Mouse (Mus musculus) urinary bladder, postnatal 25 days (tissue): ENCODE data around the gene Usp40.
"Not testable (repeated sequence)": the region's sequence is repeated elsewhere in the genome, so short reads cannot be mapped to it uniquely, and the experiment has no call there.

Experiments
- DNase-seq: peaks from one replicate; pipeline ENCODE4 v3.0.0; 2022; ENCODE audit warnings: low spot score

The Usp40 gene

DNA sequence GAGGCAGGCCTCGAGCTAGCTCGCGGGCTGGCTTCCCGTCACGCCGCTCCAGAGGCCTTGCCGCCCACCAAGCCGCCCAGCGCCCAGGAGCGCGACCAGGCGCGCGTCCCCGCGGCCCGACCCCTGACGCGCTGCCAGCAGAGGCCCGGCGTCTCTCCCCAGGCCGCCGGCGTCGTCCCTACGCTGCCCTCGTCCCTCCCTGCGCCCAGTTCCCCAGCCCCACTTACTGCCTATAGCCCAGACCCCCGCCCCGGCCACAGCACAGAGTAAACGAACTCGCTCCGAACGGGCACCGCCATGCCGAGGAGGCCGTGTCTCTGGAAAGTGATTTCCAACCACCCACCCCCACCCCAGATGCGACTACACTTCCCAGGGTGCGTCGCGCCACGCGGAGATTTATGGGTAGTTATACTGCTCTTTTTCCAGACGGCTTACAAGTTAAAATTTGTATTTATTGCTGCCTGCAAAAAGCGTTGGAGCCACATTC, at the start of gene Usp40:
Gene Usp40 (minus strand): TSS at position 341 of the 487 bp plus-strand sequence.
- DNase-seq, result peak; percentile 71

DNA sequence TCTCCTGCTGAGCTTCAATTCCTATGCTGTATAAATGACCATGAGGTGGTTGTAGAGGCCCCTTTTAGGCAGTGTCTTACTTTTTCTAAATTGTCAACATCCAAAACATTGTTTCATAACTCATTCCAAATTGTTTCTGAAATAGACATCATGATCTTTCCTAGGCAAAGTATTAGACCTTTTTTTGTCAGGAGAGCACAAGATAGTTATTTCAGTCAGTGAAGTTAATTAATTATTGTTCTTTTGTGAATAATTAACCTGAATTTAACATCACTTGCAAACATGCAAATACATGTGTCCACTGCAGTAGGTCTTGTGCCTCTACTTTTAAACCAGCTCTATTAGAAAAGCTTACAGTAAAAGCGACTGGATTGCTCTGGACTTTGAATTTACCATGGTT, 46.7 kb upstream of the Usp40 start, which contains the start of gene Ugt1a10:
Gene Ugt1a10 (plus strand): TSS at position 301 of the 400 bp plus-strand sequence.
- DNase-seq, result no peak

DNA sequence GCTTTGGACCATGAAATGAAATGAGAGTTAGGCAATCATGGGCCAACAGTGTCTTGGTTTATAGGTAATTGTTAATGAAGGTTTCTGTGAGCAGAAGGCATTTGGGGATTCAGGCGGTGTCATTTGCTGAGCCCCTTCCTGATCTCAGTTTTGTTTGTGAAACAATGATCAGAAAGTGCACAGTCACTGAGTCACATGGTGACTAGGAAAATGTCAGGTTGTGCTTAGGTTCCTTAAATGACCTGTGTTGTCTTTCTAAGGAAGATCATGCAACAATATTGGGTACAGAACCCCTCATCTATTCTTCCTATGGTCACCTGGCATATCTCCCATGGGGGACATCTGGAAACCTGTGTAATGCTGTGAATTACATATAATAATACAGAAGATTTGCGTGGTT, 39.1 kb upstream of the Usp40 start:
- DNase-seq, result not testable (repeated sequence)

DNA sequence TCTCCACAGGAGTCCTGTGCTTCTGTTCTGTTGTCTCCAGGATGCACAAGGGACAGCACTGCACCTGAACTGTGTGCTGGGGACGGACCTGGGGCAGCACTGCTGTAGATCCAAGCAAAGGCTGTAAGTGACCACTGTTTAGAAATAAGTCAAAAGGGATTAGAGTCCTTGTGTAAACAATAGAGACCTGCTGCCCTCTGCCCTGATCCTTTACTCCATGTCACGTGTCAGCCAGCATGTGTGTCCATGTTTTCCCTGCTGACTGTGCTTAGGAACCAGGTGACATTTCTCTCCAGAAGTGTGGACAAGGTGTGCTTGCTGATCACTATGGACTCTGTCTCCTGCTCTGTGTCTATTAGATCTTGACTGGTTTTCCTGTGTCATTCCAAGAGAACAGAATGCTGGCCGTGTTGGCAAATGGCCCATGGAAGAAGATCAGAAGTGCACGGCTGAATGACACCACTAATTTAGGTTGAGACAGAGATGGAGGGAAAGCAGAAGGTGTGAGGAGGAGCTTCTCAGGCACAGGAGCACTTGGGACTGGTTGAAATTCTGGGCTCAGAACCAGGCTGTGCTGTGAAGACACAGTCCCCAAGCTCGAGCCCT, 36.6 kb upstream of the Usp40 start:
- DNase-seq, result not testable (repeated sequence)

DNA sequence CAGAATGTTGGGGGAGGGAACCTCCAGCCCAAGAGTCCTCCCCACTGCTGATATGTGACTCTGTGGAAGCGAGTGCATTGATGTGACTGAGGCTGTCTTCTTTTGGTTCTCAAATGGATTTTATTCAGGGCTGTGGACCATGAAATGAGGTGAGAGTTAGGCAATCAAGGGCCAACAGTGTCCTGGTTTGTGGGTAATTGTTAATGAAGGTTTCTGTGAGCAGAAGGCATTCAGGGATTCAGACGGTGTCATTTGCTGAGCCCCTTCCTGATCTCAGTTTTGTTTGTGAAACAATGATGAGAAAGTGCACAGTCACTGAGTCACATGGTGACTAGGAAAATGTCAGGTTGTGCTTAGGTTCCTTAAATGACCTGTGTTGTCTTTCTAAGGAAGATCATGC, 34.7 kb upstream of the Usp40 start:
- DNase-seq, result not testable (repeated sequence)

DNA sequence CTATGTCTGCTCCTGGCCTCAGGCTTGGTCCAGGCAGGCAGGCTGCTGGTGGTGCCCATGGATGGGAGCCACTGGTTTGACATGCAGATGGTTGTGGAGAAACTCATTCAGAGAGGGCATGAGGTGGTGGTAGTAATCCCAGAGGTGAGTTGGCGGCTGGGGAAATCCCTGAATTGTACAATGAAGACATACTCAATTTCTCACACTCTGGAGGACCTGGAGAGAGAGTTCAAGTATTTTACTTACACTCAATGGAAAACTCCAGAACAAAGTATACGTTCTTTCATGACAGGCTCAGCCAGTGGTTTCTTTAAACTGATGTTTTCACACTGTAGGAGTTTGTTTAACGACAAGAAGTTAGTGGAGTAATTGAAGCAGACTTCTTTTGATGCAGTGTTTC, 16.9 kb upstream of the Usp40 start:
- not testable (repeated sequence) for DNase-seq

DNA sequence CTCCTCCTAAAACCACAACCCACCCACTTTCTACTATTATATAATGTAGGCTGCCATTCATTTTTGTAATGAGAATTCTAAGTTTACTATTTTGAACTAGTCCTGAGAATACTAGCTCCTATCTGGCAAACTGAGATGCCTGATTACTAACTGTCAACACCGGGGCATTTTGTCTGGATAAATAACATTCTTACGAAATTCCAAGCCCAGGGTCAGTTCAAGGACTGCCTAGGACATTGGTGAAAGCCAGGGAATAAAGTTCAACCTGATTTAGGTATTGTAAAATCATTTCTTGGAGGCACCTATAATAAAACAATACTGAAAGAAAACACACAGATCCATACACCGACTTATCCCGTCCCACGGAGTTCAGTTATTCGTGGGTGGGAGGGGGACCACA, 7.0 kb upstream of the Usp40 start:
- no peak for DNase-seq

DNA sequence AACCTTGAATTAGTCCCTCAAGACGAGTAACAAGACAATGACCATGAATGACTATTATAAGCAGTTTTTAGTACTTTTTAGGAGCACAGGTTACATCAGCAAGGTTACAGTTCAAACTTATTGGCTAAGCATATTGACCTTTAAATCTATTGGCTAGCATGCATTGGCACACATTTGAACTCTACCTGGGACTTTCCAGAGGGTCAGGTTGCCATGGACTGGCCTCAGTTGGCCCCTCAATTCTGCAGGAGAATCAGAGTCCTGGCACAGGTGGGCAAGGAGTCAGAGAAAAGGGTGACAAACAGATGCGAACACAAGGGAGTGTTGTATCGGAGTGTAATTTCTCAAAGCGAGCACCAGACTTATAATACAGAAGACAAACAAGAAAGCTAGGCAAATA, 6.3 kb upstream of the Usp40 start:
- no peak for DNase-seq

DNA sequence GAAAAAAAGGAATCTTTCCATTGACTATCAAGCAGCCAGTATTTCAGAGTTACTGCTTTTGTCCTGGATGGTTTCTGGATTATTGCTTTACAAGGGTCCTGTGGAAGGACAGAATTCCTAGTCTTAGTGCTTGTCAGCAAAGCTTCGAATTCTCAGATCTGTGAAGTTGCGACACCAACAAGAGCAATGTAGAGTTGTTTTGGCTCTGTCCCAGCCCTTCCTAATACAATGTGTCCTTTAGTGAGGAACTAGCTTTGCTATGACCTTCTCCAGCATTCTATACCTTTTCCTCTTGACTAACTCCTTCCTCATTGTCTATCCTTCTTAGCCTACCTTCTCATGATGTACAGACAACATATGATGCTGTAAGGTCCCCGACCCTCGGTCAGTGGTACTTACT, 5.8 kb upstream of the Usp40 start:
- no peak for DNase-seq

DNA sequence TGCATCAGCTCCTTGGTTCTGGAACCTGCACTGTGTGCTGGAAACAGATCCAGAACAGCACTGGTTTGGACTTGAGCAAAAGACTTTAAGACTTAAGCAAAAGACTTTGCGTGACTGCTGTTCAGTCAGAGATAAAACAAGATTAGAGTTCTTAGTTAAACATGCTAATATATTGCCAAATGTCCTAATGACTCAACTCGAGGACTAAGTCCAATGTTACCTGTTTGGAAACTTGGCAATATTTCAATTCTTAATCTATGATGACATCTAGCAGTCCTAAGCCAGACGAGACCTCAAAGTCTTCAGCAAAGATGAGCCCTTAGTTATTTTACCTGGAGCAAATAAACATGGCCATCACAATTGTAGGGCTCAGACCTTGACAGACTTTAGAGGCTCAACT, 5.4 kb upstream of the Usp40 start:
- DNase-seq, result no peak

DNA sequence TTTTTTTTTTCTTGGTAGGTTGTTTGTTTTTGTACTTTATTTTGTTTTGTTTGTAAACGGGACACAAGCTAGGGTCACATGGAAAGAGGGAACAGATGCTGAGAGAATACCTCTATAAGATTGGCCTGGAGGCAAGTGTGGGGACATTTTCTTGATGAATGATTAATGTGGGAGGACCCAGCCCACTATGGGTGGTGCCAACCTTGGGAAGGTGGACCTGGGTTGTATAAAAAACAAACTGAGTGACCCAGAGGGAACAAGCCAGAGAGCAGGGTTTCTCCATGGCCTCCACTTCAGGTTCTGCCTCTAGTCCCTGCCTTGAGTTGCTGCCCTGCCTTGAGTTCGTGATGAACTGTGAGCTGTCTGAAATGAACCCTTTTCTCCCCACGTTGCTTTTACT, 1.2 kb upstream of the Usp40 start:
- DNase-seq, result no peak

DNA sequence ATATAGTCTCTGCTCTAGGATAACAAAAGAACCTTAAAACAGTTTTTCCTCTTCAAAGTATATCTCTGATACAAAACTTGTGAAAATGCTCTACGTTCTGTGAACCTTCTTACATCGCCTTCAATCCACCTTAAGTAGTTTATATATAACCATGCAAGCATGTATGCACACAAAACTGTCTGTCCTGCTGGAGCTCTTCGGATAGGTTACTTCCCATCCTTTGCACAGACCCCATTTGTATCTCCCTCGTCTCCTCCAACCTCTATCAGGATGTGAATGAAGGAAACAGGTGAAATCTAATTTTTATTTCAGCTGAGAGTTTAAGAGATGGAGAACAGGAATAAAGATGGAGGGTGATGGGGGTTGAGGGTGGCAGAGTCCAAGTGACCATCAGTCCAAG, 384 bp upstream of the Usp40 start:
- DNase-seq, result no peak

DNA sequence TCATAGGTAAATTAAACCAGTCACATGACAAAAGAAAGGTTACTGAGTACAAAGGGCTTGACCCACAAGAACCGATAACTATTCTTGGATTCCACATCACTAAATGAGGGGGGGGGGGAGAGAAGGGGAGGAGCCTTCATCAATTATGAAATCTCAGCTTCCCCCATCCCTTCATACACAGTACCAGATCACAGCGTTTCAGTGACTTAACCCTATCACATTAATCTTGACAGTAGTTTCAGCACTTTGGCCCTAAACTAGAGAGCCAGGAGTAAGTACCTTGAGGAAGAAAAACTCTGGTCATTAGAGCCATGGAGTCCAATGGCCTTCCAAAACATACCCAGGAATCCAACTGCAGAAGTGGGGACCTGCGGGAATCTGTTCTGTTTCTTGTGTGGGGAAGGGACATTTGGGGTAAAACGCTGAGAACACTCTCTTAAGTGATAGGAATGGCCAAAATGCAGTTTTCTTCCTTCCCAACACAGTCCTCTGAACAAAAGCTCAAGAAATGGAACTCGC, 600 bp downstream of the Usp40 start:
- DNase-seq, result no peak

DNA sequence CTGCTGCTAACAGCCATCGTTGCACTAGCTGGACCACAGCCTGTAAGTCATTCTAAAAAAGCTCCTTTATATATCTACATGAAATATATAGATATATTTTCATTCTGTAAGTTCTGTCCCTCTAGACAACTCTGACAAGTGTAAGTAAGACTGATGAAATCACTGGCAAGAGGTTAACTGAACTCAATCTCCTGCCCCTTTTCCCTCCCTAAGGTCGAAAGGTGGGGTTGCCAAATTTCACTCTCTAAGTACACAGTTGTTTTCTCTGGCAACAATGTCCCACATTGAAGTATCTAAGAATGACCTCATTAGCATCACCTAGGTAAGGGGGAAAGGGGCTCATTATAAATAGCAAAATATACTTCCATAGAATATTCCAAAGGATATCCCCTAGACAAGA, 15.6 kb downstream of the Usp40 start:
- no peak for DNase-seq

DNA sequence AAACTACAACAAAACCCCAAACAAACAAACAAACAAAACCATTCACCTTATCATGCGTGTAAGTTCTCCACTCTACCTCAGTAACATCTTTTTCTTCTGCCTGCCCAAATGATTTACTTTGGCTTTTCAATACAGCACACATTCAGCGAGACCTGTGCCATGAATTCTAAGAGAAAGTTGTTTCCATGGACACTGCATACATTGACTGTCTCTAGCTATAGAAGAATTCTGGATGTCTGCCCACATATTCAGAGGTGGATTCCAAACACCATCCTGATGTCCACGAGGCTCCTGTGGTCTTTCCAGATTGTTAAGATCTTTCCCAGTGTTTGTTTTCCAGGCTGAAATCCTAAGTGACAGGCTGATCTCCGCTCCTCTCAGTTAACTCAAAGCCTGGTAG, 26.1 kb downstream of the Usp40 start:
- no peak for DNase-seq

DNA sequence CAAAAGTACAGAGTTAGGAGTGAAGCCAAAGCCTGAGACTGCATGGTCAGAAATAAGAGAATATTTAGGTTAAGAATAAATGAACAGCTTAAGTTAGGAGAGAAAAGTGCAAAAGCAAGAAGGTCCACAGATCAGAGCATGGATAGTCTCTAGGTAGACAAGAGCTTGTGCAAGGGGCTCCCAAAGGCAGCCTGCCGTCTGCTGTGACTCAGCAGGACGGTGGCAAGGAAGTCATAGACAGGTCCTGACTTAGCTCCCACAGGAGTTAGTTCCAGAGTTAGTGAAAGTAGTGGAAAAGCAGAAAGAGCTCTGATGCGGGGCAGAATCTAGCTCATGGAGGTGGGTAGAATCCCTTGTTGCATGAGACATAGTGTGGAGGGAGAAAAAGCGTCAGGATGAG, 38.0 kb downstream of the Usp40 start:
- no peak for DNase-seq

DNA sequence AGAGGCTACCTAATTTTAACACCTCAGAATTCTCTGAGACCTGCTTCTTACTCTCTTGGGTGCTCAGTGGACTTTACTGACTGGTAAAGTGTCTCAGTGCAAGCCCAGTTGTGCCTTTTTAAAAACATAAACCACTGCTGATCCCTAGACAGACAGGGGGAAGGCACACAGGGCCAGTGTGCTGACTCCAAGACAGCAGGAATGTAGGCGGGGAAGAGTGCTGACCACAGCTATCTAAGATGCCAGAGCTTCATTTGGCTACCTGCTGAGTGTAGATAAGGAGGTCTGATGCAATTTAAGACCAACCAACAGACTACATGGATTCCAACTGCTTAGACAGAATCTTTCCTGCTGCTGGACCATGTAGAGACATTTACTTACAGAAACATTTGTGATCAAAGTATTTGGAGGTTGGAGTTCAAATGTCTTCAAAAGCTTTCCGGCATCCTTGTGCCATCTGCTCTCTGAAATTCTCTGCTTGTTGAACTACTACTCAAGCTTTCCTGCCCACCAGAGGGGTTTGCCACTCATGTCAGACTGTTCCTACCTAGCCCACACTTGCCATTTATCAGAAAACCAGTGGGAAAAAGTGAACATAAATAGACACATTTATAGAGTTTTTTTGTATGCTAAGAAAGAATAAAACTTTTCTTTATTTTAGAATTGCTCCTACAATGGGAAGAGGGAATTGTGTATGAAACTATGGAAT, 46.7 kb downstream of the Usp40 start:
- DNase-seq, result no peak

DNA sequence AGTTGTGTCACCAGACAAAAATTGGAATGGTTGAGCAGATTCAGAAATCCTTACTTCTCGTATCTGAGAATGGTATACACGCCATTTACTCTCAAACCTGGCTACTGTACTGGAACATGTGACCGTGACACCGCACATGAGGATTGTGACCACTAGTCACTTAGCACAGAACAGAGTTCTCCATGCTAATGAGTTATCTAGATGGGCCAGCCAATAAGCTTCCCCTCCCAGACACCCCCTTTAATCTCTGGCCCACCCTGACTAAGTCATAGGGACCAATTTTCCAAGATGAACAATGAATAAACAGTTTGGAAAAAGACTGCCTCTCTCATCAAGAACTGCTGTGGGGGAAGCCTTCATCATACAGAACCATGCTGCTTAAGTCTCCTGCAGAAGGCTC, 47.6 kb downstream of the Usp40 start:
- no peak for DNase-seq

DNA sequence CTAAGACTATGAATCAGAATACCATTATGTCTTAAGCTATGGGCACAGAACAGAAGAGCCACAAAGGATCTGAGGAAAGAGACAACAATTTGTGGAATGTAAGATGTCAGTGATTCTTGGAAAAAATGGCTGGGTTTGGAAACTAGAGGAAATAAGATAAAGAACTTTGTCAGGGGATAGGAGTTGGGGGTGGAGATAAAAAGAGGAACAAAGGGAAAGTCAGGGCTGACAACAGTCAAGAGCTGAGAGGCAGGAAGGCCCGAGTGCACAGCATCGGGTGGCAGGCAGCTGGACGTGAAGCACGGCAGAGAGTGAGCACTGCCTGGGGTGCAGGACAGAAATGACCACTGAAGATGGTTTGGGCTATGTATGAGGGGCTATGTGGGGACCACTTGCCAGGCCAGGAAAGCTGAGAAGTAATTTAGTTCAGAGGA, 48.3 kb downstream of the Usp40 start:
- no peak for DNase-seq

DNA sequence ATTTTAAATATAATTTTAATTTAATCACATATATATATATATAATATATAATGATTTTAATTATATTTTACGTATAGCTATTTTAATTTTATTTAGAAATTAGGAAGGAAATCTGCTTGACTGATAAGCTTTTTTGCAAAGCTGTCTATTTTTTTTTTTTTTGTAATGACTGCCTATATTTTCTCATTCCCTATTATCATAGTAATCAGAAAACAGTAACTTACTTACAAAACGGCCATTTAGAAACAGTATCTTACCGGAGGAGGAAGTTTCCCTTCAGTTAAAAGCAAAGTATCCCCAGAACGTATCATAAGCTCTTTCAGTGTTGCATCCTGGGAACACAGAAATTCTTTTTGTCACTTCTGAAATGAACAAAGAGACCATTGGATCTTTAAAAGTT, 48.8 kb downstream of the Usp40 start:
- no peak for DNase-seq

DNA sequence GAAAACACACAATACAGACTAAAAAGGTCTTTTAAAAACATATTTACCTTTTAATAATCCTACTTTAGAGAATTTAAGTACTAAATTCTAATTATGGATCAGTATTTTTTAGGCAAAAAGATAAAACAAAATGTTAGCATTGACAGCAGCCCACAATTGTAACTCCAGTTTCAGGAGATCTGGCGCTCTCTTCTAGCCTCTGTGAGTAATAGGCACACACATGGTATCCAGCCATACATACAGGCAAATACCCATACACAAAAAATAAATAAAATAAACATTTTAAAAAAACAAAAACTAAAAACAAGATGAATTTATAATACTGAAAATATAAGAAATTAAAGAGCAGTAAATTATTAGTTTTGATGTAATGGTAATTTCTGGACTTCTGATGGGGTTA, 49.4 kb downstream of the Usp40 start:
- DNase-seq, result no peak

DNA sequence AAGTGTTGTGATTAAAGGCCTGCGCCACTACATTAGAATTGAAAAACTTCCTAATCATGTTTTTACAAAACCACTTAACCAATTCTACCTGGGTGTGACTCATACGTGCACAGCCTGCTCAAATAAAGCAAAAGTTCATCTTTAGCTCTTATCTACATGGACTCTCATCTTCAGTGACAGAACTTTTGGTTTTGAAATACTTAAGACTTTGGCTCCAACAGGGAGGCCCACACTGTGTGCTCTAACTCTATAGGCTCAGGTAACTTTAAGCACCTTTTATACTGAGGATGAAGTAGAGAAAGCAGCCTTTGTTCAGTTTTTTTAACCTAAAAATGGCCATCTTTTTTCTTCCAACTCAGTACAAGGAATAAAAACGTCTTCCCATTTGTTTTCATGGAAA, 55.3 kb downstream of the Usp40 start:
- no peak for DNase-seq

DNA sequence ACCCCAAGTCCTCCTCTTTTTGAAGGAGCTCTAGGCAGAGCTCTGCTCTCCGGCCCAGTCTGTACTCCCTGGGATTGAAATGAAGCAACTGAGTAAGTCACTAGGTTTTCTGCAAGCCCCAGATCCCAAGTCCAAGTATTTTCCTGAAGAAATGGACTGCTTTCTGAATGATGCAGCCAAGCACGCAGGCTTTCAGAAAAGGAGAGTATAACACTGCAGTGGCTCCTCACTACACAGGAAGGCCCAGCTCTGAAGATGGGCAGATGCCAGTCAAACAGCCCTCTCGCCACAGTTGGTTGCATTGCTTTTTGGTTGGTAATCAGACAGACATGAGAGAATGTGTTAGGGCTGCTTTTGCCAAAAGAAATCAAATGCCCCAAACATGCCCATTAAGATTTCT, 56.7 kb downstream of the Usp40 start:
- no peak for DNase-seq

DNA sequence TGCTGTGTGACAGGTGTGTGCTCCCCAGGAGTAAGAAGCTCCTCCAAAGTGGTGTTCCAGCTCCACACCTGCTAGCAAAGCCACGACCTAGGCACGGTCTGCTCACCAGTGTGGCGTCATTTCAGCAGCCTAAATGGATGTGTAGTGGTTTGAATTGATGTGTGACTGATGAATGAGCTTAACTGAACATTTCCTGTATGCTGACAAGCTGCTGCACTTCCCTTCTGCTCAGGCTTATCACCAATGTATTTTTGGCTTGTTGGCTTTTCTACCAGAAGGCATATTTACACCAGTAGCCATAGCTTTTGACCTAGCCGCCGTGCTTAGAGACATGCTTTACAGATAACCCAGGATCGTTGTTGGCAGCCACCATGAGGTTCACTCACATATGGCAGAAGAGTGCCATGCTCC, 60.7 kb downstream of the Usp40 start:
- no peak for DNase-seq
